Mouse (Mus musculus) liver, postnatal 0 days (tissue): ENCODE measurements around the gene Ube2ql1.

Experiments
- CTCF ChIP-seq: sonication (generic); IDR thresholded peaks from 2 replicates; pipeline ENCODE4 v1.5.1; 2016; ENCODE audit warnings: antibody characterized with exemption, low read depth
- EP300 ChIP-seq: IDR thresholded peaks from 2 replicates; pipeline ENCODE4 v1.6.1; 2016; ENCODE audit warnings: antibody characterized with exemption, low read depth, mild to moderate bottlenecking

- TF ChIP-seq CTCF: no peak
- no peak for TF ChIP-seq EP300
Measured at GRCm38 (mm10) chr13:69737444-69738185, 2.1 kb downstream of the Ube2ql1 start.
